Mouse (Mus musculus): ENCODE data around the gene Sh2d7. TPM values are rescaled to one million over a fixed set of nuclear protein-coding genes. Genes with fewer than 3 reads are reported as not detected.
"Not testable (repeated sequence)": the region's sequence is repeated elsewhere in the genome, so short reads cannot be mapped to it uniquely, and the experiment has no call there.

Sh2d7 gene
- polyA plus RNA-seq, 1 experiment from 2014 or later = not detected

GRCm38 (mm10) chr9:54585839-54586198 is 47.0 kb downstream of the Sh2d7 start:
- Histone ChIP-seq H3K4me2 (replicated peaks) (peak overlapping the region; percentile 94), H3K4me1 (peaks cover 16% of the 10 kb centered on the region), H3K9ac (peak overlapping the region; percentile 50), H3K9me3 (no peaks in the 10 kb centered on the region), H3K27ac (no peak overlapping the region), H3K36me3 (peaks cover 6% of the 10 kb centered on the region), H3K27me3 (no peaks in the 10 kb centered on the region), H3K4me3 (peak overlapping the region; percentile 95)
- 33% methylated on average over 5 of the region's 5 CpGs for WGBS
- ATAC-seq (ENCODE audit: low FRiP score, low read depth) = no peak

DNA sequence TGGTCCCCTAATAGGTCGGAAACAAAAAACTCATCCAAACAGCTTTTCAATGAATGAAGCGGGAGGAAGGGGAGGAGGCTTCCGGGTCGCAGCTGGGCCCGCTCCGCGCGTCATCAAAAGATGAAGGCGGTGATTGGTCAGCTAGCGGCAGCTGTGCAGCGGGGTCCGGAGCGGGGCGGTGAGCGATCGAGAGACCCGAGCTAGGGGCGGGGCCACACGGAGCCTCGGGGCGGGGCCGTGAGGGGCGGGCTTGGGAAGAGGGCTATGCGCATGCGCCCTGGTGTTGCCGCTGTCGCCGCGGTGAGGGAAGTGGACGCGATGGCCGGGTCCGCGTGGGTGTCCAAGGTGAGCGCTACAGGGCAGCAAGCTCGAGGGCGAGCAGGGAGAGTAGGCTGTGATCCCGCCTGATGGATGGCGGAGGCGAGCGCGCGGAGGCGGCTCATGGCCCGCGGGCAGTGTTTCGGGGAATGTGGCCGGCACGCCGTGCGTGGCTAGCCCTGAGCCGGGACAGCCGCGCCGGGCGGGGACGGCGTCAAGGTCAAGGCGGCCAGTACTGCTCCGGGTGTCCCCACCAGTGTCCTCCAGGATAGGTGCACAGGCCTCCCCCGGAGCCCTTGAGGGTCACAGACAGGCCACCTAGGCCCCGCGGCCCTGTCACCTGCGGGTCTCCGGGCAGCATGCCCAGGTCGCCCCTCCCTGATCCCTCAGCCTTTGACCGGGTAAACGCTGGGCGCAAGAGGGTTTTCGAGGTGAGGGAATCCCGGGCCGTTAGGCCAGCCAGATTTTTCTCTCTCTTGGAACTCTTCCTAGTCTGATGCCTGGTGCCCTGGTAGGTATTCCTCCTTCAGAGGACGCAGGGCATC is 47.6 kb downstream of the Sh2d7 start, which contains the start of gene Idh3a:
Idh3a (plus strand) TSS at position 136 of the 863 bp plus-strand sequence.
- peak within 1 kb of the TSS; percentile 89 for H3K9ac ChIP-seq
- H3K36me3 ChIP-seq = peaks cover 9% of the 10 kb centered on the region
- H3K4me3 ChIP-seq = peak within 1 kb of the TSS; percentile 95
- H3K4me1 ChIP-seq = peaks cover 16% of the 10 kb centered on the region
- ATAC-seq (ENCODE audit: low FRiP score, low read depth) = peak; percentile 99
- under 1% methylated on average over 73 of the region's 73 CpGs for WGBS
- no peak within 1 kb of the TSS for H3K27ac ChIP-seq
- H3K4me2 ChIP-seq (replicated peaks) = peak within 1 kb of the TSS; percentile 94
- no peaks in the 10 kb centered on the region for H3K27me3 ChIP-seq
- no peaks in the 10 kb centered on the region for H3K9me3 ChIP-seq

GRCm38 (mm10) chr9:54587863-54588262 is 49.1 kb downstream of the Sh2d7 start:
- WGBS = 54% methylated on average over 4 of the region's 4 CpGs

GRCm38 (mm10) chr9:54593652-54594051 is 54.9 kb downstream of the Sh2d7 start:
- not testable (repeated sequence) for H3K27ac ChIP-seq; H3K9ac ChIP-seq; H3K4me2 ChIP-seq (replicated peaks); H3K27me3 ChIP-seq; ATAC-seq (ENCODE audit: low FRiP score, low read depth); H3K4me3 ChIP-seq; H3K4me1 ChIP-seq; H3K9me3 ChIP-seq
- WGBS = 84% methylated on average over 4 of the region's 4 CpGs
- H3K36me3 ChIP-seq = peaks cover 79% of the 10 kb centered on the region

More at GRCm38 (mm10) chr9:54587863-54588262, 49.1 kb downstream of the Sh2d7 start:
- Histone ChIP-seq H3K4me2 (replicated peaks) (peak overlapping the region; percentile 94; the same call in 1 of the 2 replicates), H3K9me3 (no peaks in the 10 kb centered on the region), H3K9ac (peak overlapping the region; percentile 89), H3K4me3 (no peak overlapping the region), H3K36me3 (peaks cover 23% of the 10 kb centered on the region), H3K27me3 (no peaks in the 10 kb centered on the region), H3K4me1 (peaks cover 16% of the 10 kb centered on the region), H3K27ac (no peak overlapping the region)
- ATAC-seq (ENCODE audit: low FRiP score, low read depth) = no peak

Other genes with a start within 250 kb of the Sh2d7 start
- gene Dmxl2, start 37.4 kb upstream of the Sh2d7 start, polyA plus RNA-seq (2015; fragmentation: Nextera tagmentation; extraction: Ambion mirVana) = 5.2 and 5.4 TPM in 2 replicates
- gene Cib2, start 21.2 kb downstream of the Sh2d7 start, polyA plus RNA-seq (2015; fragmentation: Nextera tagmentation; extraction: Ambion mirVana) = 26.1 and 27.3 TPM in 2 replicates
- gene Idh3a, start 47.4 kb downstream of the Sh2d7 start, polyA plus RNA-seq (2015; fragmentation: Nextera tagmentation; extraction: Ambion mirVana) = 90.9 and 97.1 TPM in 2 replicates
- 0.25 and 0.31 TPM in 2 replicates for gene Acsbg1, start 122.9 kb downstream of the Sh2d7 start, polyA plus RNA-seq (2015; fragmentation: Nextera tagmentation; extraction: Ambion mirVana)
- 8.9 and 11.5 TPM in 2 replicates for gene Dnaja4, start 159.9 kb downstream of the Sh2d7 start, polyA plus RNA-seq (2015; fragmentation: Nextera tagmentation; extraction: Ambion mirVana)
- gene Wdr61, start 195.5 kb downstream of the Sh2d7 start, polyA plus RNA-seq (2015; fragmentation: Nextera tagmentation; extraction: Ambion mirVana) = 156 and 174 TPM in 2 replicates
- gene Crabp1, start 225.8 kb downstream of the Sh2d7 start, polyA plus RNA-seq (2015; fragmentation: Nextera tagmentation; extraction: Ambion mirVana) = 572 and 589 TPM in 2 replicates